Mouse (Mus musculus) gastrocnemius, adult 8-10 months (tissue): ENCODE measurements at regions not wholly inside any gene's neighbourhood (a gene's known extent, or its start where the extent isn't known, plus 50 kb on each side); places are given as distances from the start of the nearest gene placed in this dataset.
"Not testable (repeated sequence)": the region's sequence is repeated elsewhere in the genome, so short reads cannot be mapped to it uniquely, and the experiment has no call there.

Experiments
- DNase-seq, 2 experiments: peaks; one replicate each; pipeline ENCODE4 v3.0.0; 2022; ENCODE audit warnings: low spot score in 2 of 2

GRCm38 (mm10) chr13:97396899-97397640, 156.2 kb downstream of the Enc1 start:
- no peak for DNase-seq

GRCm38 (mm10) chr13:97396286-97396685, 155.4 kb downstream of the Enc1 start:
- DNase-seq: not testable (repeated sequence)

GRCm38 (mm10) chr13:97394756-97395454, 154.0 kb downstream of the Enc1 start:
- no peak for DNase-seq

- no peak for DNase-seq
These were observed 153.2 kb downstream of the Enc1 start for GRCm38 (mm10) chr13:97394071-97394470.

GRCm38 (mm10) chr13:97393456-97393855, 152.6 kb downstream of the Enc1 start:
- no peak for DNase-seq

- no peak for DNase-seq
These were observed 149.6 kb downstream of the Enc1 start for GRCm38 (mm10) chr13:97390449-97390930.

- DNase-seq: no peak
These were observed 148.1 kb downstream of the Enc1 start for GRCm38 (mm10) chr13:97388851-97389479.

- DNase-seq: no peak
These were observed 145.6 kb downstream of the Enc1 start for GRCm38 (mm10) chr13:97386511-97386910.

GRCm38 (mm10) chr13:97385531-97385930, 144.6 kb downstream of the Enc1 start:
- no peak for DNase-seq

- no peak for DNase-seq
These were observed 143.3 kb downstream of the Enc1 start for GRCm38 (mm10) chr13:97384091-97384777.

GRCm38 (mm10) chr13:97383351-97383750, 142.4 kb downstream of the Enc1 start:
- DNase-seq: no peak

- no peak for DNase-seq
These were observed 139.5 kb downstream of the Enc1 start for GRCm38 (mm10) chr13:97380366-97380765.

- no peak for DNase-seq
These were observed 135.3 kb downstream of the Enc1 start for GRCm38 (mm10) chr13:97376232-97376523.

GRCm38 (mm10) chr13:97375501-97376231, 134.8 kb downstream of the Enc1 start:
- DNase-seq: no peak

GRCm38 (mm10) chr13:97372348-97372747, 131.4 kb downstream of the Enc1 start:
- no peak for DNase-seq

GRCm38 (mm10) chr13:97371200-97371599, 130.3 kb downstream of the Enc1 start:
- no peak for DNase-seq

GRCm38 (mm10) chr13:97366723-97367122, 125.8 kb downstream of the Enc1 start:
- no peak for DNase-seq

GRCm38 (mm10) chr13:97365557-97366244, 124.8 kb downstream of the Enc1 start:
- no peak for DNase-seq

- no peak for DNase-seq
These were observed 124.1 kb downstream of the Enc1 start for GRCm38 (mm10) chr13:97365004-97365403.

GRCm38 (mm10) chr13:97363765-97364164, 122.9 kb downstream of the Enc1 start:
- DNase-seq: no peak

- DNase-seq: no peak
These were observed 122.3 kb downstream of the Enc1 start for GRCm38 (mm10) chr13:97363214-97363613.
